Mouse (Mus musculus) cerebellum, adult 2 months (tissue): ENCODE results near the gene St3gal5. TPM values are rescaled to one million over a fixed set of nuclear protein-coding genes. Genes with fewer than 3 reads are reported as not detected.

ENCODE experiments used
- DNase-seq, 2 experiments: peaks; one replicate each; pipeline ENCODE4 v3.0.0; 2021
- H3K27ac ChIP-seq: fragments of 200-500 bp; 2 replicates; pipeline ENCODE4 v1.5.1; 2012; ENCODE audit warnings: low read length, control low read depth, inconsistent platforms; ENCODE audit not compliant: insufficient read depth
- H3K27me3 ChIP-seq: fragments of 200-500 bp; 2 replicates; pipeline ENCODE4 v1.6.1; 2012; ENCODE audit warnings: inconsistent platforms, mild to moderate bottlenecking, low read length, moderate library complexity; ENCODE audit not compliant: control insufficient read depth, insufficient read depth
- H3K4me1 ChIP-seq: fragments of 200-500 bp; 2 replicates; pipeline ENCODE4 v1.6.1; 2011; ENCODE audit warnings: low read length; ENCODE audit not compliant: control insufficient read depth, insufficient read depth
- H3K4me3 ChIP-seq: fragments of 200-500 bp; replicated peaks from 2 replicates; pipeline ENCODE3; 2011; ENCODE audit warnings: mild to moderate bottlenecking, low read depth, low read length, control low read depth; ENCODE audit not compliant: insufficient read depth
- CTCF ChIP-seq: fragments of 200-500 bp; IDR thresholded peaks from 2 replicates; pipeline ENCODE4 v1.5.1; 2011; ENCODE audit warnings: low read depth, mild to moderate bottlenecking, control low read depth, low read length, moderate library complexity, borderline replicate concordance; ENCODE audit not compliant: insufficient read depth
- POLR2A ChIP-seq: fragments of 200-500 bp; IDR thresholded peaks from 2 replicates; pipeline ENCODE4 v1.6.1; 2011; ENCODE audit warnings: low read length, control low read depth, borderline replicate concordance; ENCODE audit not compliant: insufficient read depth
- WGBS: fragments of 180-500 bp; shearing (Covaris S2); methylation state at CpG from one replicate; pipeline ENCODE4 v1.1.7; 2018; 5-methylcytosine and 5-hydroxymethylcytosine counted together
- polyA plus RNA-seq: library from polyadenylated mRNA; depleted of rRNA; stranded (reverse); fragments of >200 nt; gene quantifications from 2 replicates; pipeline ENCODE4 v1.2.3, GENCODE M21; 2012

Gene St3gal5
- polyA plus RNA-seq, 1 experiment, result 129 TPM

GRCm38 (mm10) chr6:72126128-72126917 lies 28.9 kb downstream of the St3gal5 start:
- Histone ChIP-seq H3K27ac (no peak overlapping the region), H3K4me3 (no peak overlapping the region), H3K4me1 (peaks cover 14% of the 10 kb centered on the region), H3K27me3 (no peaks in the 10 kb centered on the region)
- no peak for TF ChIP-seq POLR2A
- no peak for TF ChIP-seq CTCF
- DNase-seq, result no peak
- WGBS, result 61% methylated on average over 9 of the region's 9 CpGs

DNA sequence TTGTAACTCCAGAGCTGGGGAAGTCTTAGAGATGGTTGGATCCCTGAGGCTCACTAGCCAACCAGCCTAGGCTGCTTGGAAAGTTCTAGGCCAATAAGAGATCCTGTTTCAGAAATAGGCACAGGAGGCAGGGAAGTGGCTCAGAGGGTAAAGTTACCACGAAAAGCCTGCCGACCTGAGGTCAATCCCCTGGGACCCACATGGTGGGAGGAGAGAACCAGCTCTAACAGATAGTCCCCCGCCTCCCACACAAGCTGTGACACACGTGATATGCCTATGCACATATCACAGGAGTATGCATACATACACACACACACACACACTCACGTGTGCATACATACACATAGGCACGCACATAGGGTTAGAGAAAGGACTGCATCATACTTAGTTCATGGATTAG lies 32.7 kb downstream of the St3gal5 start:
- no peaks in the 10 kb centered on the region for H3K27me3 ChIP-seq
- TF ChIP-seq POLR2A (no peak), CTCF (no peak)
- DNase-seq, result no peak
- peaks cover 3% of the 10 kb centered on the region; the same call in 1 of the 2 replicates for H3K4me1 ChIP-seq
- no peak overlapping the region for H3K27ac ChIP-seq
- 74% methylated on average over 6 of the region's 6 CpGs for WGBS
- H3K4me3 ChIP-seq, result no peak overlapping the region

DNA sequence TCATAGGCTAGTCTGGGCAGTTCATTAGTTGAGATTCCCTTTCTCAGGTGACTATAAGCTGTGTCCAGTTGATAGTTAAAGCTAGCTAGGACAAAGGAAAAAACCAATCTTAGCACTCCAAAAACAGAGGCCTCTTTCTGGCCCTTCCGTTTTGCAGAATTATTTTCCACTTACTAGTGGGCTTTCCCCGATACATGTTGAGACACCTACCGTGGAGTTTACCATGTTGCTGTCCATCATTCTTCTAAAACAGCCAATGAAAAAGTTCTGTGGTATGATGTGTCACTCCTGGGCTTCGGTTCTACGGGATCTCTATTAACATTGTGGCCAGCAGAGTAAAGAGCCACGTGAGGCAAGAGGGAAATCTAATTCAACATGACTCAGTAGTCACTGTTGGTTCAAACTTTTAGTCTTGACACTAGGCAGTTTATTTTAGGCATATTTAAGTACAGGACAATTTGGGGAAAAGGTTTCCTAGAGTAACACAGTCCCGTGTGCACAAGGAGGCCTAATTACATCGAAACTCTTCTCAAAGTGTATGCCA lies 35.4 kb downstream of the St3gal5 start:
- no peak overlapping the region for H3K4me3 ChIP-seq
- H3K27ac ChIP-seq, result no peak overlapping the region
- TF ChIP-seq POLR2A (no peak), CTCF (no peak)
- no peak for DNase-seq
- WGBS, result 89% methylated on average over 8 of the region's 8 CpGs
- H3K4me1 ChIP-seq, result peaks cover 3% of the 10 kb centered on the region; the same call in 1 of the 2 replicates
- H3K27me3 ChIP-seq, result no peaks in the 10 kb centered on the region

DNA sequence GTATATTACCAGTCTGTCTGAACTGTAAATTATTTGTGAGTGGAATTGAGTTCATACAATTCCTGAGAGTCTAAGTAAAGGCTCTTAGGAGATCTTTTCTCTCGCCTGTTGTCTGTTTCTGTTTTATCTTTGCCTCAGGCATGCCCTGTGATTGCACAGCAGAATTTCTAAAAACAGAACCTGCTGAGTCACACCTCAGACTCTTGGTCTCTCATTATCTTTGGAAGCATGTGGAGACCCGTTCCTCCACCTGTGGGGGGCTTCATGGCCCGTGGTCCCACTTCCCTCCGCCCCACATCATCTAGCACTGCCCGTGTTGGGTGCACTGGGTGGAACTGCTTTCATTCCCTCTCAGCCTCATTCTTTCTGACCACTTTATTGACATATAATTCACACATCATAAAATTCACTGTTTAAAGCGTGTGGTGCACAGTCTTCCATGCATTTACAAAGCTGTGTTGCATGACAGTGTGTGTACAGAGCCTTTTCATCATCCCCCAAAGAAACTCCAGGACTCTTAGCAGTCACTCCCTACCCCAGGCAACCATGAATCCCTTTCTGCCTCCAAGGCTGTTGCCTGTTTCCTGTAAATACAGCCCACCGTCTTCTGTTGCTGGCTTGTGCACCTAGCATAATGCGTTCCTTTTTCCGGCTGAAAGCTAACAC lies 37.6 kb downstream of the St3gal5 start:
- no peak for TF ChIP-seq POLR2A

GRCm38 (mm10) chr6:72136016-72136415 lies 38.6 kb downstream of the St3gal5 start:
- 91% methylated on average over 5 of the region's 5 CpGs for WGBS
- no peak for DNase-seq
- TF ChIP-seq POLR2A (no peak), CTCF (no peak)
- H3K4me3 ChIP-seq, result no peak overlapping the region
- no peak overlapping the region for H3K27ac ChIP-seq
- H3K27me3 ChIP-seq, result no peaks in the 10 kb centered on the region
- no peaks in the 10 kb centered on the region for H3K4me1 ChIP-seq

More for the DNA sequence above, 37.6 kb downstream of the St3gal5 start:
- Histone ChIP-seq H3K27me3 (no peaks in the 10 kb centered on the region), H3K4me1 (no peaks in the 10 kb centered on the region), H3K4me3 (no peak overlapping the region), H3K27ac (no peak overlapping the region)
- DNase-seq, result no peak
- WGBS, result 67% methylated on average over 9 of the region's 9 CpGs

DNA sequence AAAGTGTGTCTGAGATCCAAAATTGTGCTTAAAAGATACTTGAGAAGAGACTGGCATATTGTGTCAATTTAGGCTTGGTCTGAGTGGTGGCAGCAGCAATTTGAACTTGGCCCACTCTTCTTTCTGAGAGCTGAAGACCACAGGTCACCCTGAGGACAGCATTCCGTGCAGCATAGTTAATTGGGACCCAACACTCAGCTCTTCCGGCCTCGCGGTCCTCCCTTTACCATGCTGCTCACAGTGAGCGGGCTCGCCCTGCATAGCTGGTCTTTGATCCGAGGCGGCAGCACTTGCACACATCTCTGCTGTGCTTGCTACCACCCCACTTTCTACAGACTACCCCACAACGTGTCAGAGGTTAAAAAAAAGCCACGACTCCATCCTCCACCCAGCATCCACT lies 39.2 kb downstream of the St3gal5 start:
- Histone ChIP-seq H3K27ac (no peak overlapping the region), H3K4me1 (peaks cover 3% of the 10 kb centered on the region; the same call in 1 of the 2 replicates), H3K27me3 (no peaks in the 10 kb centered on the region), H3K4me3 (no peak overlapping the region)
- 83% methylated on average over 10 of the region's 10 CpGs for WGBS
- TF ChIP-seq POLR2A (no peak), CTCF (no peak)
- DNase-seq, result no peak

- H3K4me3 ChIP-seq, result no peak overlapping the region
- peaks cover 3% of the 10 kb centered on the region; the same call in 1 of the 2 replicates for H3K4me1 ChIP-seq
- no peak for DNase-seq
- H3K27ac ChIP-seq, result no peak overlapping the region; the same call in 1 of the 2 replicates
- no peak for TF ChIP-seq POLR2A
- H3K27me3 ChIP-seq, result no peaks in the 10 kb centered on the region
- 76% methylated on average over 9 of the region's 9 CpGs for WGBS
These were observed 42.3 kb downstream of the St3gal5 start for GRCm38 (mm10) chr6:72139508-72140193.
